Mouse (Mus musculus): ENCODE measurements at regions not wholly inside any gene's neighbourhood (a gene's known extent, or its start where the extent isn't known, plus 50 kb on each side); places are given as distances from the start of the nearest gene placed in this dataset.

GRCm38 (mm10) chr3:41360231-41360630 lies 195.3 kb upstream of the Jade1 start:
- DNase-seq (ENCODE audit: low read depth in 3 of 3, low spot score in 3 of 3) = no peak

GRCm38 (mm10) chr3:41359458-41359857 lies 196.1 kb upstream of the Jade1 start:
- ATAC-seq (ENCODE audit: insufficient read depth) = no peak
- WGBS (ENCODE audit: insufficient replicate concordance) = 51% methylated on average over 4 of the region's 4 CpGs

More at GRCm38 (mm10) chr3:41360231-41360630, 195.3 kb upstream of the Jade1 start:
- no peak overlapping the region for H3K9ac ChIP-seq (replicated peaks)
- ATAC-seq (ENCODE audit: insufficient read depth) = no peak
- H3K36me3 ChIP-seq (replicated peaks; ENCODE audit: control insufficient read depth, insufficient read depth, low read depth) = no peaks in the 10 kb centered on the region
- 60% methylated on average over 5 of the region's 5 CpGs for WGBS (ENCODE audit: insufficient replicate concordance)
- no peak overlapping the region for H3K27ac ChIP-seq
- no peak overlapping the region for H3K4me2 ChIP-seq (ENCODE audit: low read depth)
- no peaks in the 10 kb centered on the region for H3K27me3 ChIP-seq (ENCODE audit: control insufficient read depth, insufficient read depth, low read length)
- H3K9me3 ChIP-seq (ENCODE audit: control insufficient read depth, low read length) = no peaks in the 10 kb centered on the region
- TF ChIP-seq CTCF (IDR thresholded peaks at IDR 0.05; ENCODE audit: low read depth) = no peak
- TF ChIP-seq EP300 (IDR thresholded peaks at IDR 0.05; ENCODE audit: low read depth) = no peak
- peaks cover 0 to 2% of the 10 kb centered on the region in 2 experiments; a peak in 1 of 4 replicates for H3K4me1 ChIP-seq (replicated peaks; ENCODE audit: control insufficient read depth in 2 of 2, insufficient read depth in 2 of 2, low read length in 1 of 2)
- no peak overlapping the region for H3K4me3 ChIP-seq (ENCODE audit: insufficient read depth in 1 of 2, low read depth in 2 of 2, low read length in 2 of 2)

GRCm38 (mm10) chr3:41353021-41353420 lies 202.5 kb upstream of the Jade1 start:
- H3K9ac ChIP-seq (replicated peaks) = no peak overlapping the region
- 16% methylated on average over 2 of the region's 2 CpGs for whole genome bisulfite sequencing (ENCODE audit: insufficient replicate concordance)
- no peaks in the 10 kb centered on the region for H3K9me3 ChIP-seq (ENCODE audit: control insufficient read depth, low read length)
- ATAC-seq (ENCODE audit: insufficient read depth) (no peak), DNase-seq (ENCODE audit: low read depth in 3 of 3, low spot score in 3 of 3) (no peak)
- H3K4me1 ChIP-seq (replicated peaks; ENCODE audit: control insufficient read depth in 2 of 2, insufficient read depth in 2 of 2, low read length in 1 of 2) = no peaks in the 10 kb centered on the region
- no peaks in the 10 kb centered on the region for H3K36me3 ChIP-seq (replicated peaks; ENCODE audit: control insufficient read depth, insufficient read depth, low read depth)
- TF ChIP-seq CTCF (IDR thresholded peaks at IDR 0.05; ENCODE audit: low read depth) (no peak), EP300 (IDR thresholded peaks at IDR 0.05; ENCODE audit: low read depth) (no peak)
- no peak overlapping the region for H3K4me3 ChIP-seq (ENCODE audit: insufficient read depth in 1 of 2, low read depth in 2 of 2, low read length in 2 of 2)
- no peak overlapping the region for H3K27ac ChIP-seq
- no peak overlapping the region for H3K4me2 ChIP-seq (ENCODE audit: low read depth)
- H3K27me3 ChIP-seq (ENCODE audit: control insufficient read depth, insufficient read depth, low read length) = no peaks in the 10 kb centered on the region

More at GRCm38 (mm10) chr3:41359458-41359857, 196.1 kb upstream of the Jade1 start:
- TF ChIP-seq EP300 (IDR thresholded peaks at IDR 0.05; ENCODE audit: low read depth) (no peak), CTCF (IDR thresholded peaks at IDR 0.05; ENCODE audit: low read depth) (no peak)
- Histone ChIP-seq H3K27ac (no peak overlapping the region), H3K4me3 (ENCODE audit: insufficient read depth in 1 of 2, low read depth in 2 of 2, low read length in 2 of 2) (no peak overlapping the region), H3K4me2 (ENCODE audit: low read depth) (no peak overlapping the region), H3K36me3 (replicated peaks; ENCODE audit: control insufficient read depth, insufficient read depth, low read depth) (no peaks in the 10 kb centered on the region), H3K9me3 (ENCODE audit: control insufficient read depth, low read length) (no peaks in the 10 kb centered on the region), H3K4me1 (replicated peaks; ENCODE audit: control insufficient read depth in 2 of 2, insufficient read depth in 2 of 2, low read length in 1 of 2) (no peaks in the 10 kb centered on the region), H3K9ac (replicated peaks) (no peak overlapping the region), H3K27me3 (ENCODE audit: control insufficient read depth, insufficient read depth, low read length) (no peaks in the 10 kb centered on the region)
- DNase-seq (ENCODE audit: low read depth in 3 of 3, low spot score in 3 of 3) = no peak

GRCm38 (mm10) chr3:41351786-41352185 lies 203.7 kb upstream of the Jade1 start:
- Histone ChIP-seq H3K4me2 (ENCODE audit: low read depth) (no peak overlapping the region), H3K4me1 (replicated peaks; ENCODE audit: control insufficient read depth in 2 of 2, insufficient read depth in 2 of 2, low read length in 1 of 2) (no peaks in the 10 kb centered on the region), H3K36me3 (replicated peaks; ENCODE audit: control insufficient read depth, insufficient read depth, low read depth) (no peaks in the 10 kb centered on the region), H3K9me3 (ENCODE audit: control insufficient read depth, low read length) (no peaks in the 10 kb centered on the region), H3K27me3 (ENCODE audit: control insufficient read depth, insufficient read depth, low read length) (no peaks in the 10 kb centered on the region), H3K4me3 (ENCODE audit: insufficient read depth in 1 of 2, low read depth in 2 of 2, low read length in 2 of 2) (no peak overlapping the region), H3K27ac (no peak overlapping the region), H3K9ac (replicated peaks) (no peak overlapping the region)
- TF ChIP-seq CTCF (IDR thresholded peaks at IDR 0.05; ENCODE audit: low read depth) = no peak
- TF ChIP-seq EP300 (IDR thresholded peaks at IDR 0.05; ENCODE audit: low read depth) = no peak
- WGBS (ENCODE audit: insufficient replicate concordance) = 58% methylated on average over 4 of the region's 4 CpGs
- no peak for ATAC-seq (ENCODE audit: insufficient read depth)
- no peak for DNase-seq (ENCODE audit: low read depth in 3 of 3, low spot score in 3 of 3)

GRCm38 (mm10) chr3:41351091-41351685 lies 204.3 kb upstream of the Jade1 start:
- H3K4me1 ChIP-seq (replicated peaks; ENCODE audit: control insufficient read depth in 2 of 2, insufficient read depth in 2 of 2, low read length in 1 of 2) = no peaks in the 10 kb centered on the region
- ATAC-seq (ENCODE audit: insufficient read depth) (no peak), DNase-seq (ENCODE audit: low read depth in 3 of 3, low spot score in 3 of 3) (no peak)
- no peak overlapping the region for H3K27ac ChIP-seq
- no peaks in the 10 kb centered on the region for H3K9me3 ChIP-seq (ENCODE audit: control insufficient read depth, low read length)
- no peak overlapping the region for H3K4me3 ChIP-seq (ENCODE audit: insufficient read depth in 1 of 2, low read depth in 2 of 2, low read length in 2 of 2)
- H3K9ac ChIP-seq (replicated peaks) = no peak overlapping the region
- H3K27me3 ChIP-seq (ENCODE audit: control insufficient read depth, insufficient read depth, low read length) = no peaks in the 10 kb centered on the region
- no peak for TF ChIP-seq CTCF (IDR thresholded peaks at IDR 0.05; ENCODE audit: low read depth)
- TF ChIP-seq EP300 (IDR thresholded peaks at IDR 0.05; ENCODE audit: low read depth) = no peak
- no peaks in the 10 kb centered on the region for H3K36me3 ChIP-seq (replicated peaks; ENCODE audit: control insufficient read depth, insufficient read depth, low read depth)
- WGBS (ENCODE audit: insufficient replicate concordance) = 60% methylated on average over 8 of the region's 8 CpGs
- no peak overlapping the region for H3K4me2 ChIP-seq (ENCODE audit: low read depth)
